Mouse (Mus musculus) adrenal gland, postnatal 36 days (tissue): ENCODE data around the gene A730061H03Rik. TPM values are rescaled to one million over a fixed set of nuclear protein-coding genes. Genes with fewer than 3 reads are reported as not detected.

Source experiments
- total RNA-seq, 2 experiments: library from RNA; stranded (reverse); gene quantifications; 2 replicates each; pipeline ENCODE4 v1.2.3; 2021

The A730061H03Rik gene
- total RNA-seq, 2 experiments from 2014 or later, result 1.0 TPM; not detected in 1

Other genes starting within 250 kb of the A730061H03Rik start
- 10 to 100 TPM; 90.2 to 91.6 TPM for gene Dhrs4, start 81.6 kb downstream of the A730061H03Rik start, total RNA-seq
- gene Carmil3, start 69.8 kb downstream of the A730061H03Rik start, total RNA-seq, result 1 to 10 TPM; 3.6 to 4.6 TPM
- gene Cpne6, start 50.0 kb downstream of the A730061H03Rik start, total RNA-seq, result not detected
- not detected for gene Nrl, start 35.4 kb downstream of the A730061H03Rik start, total RNA-seq
- gene Pck2, start 20.1 kb downstream of the A730061H03Rik start, total RNA-seq, result 10 to 100 TPM; 29.4 to 39.9 TPM
- 100 to 1,000 TPM; 110 to 139 TPM for gene Dcaf11, start 400 bp downstream of the A730061H03Rik start, total RNA-seq
- gene Fitm1, start 15.2 kb upstream of the A730061H03Rik start, total RNA-seq, result 1 to 10 TPM in 1 of 2 experiments, under 1 TPM in 1; 0.63 to 1.5 TPM
- gene Psme1, start 17.7 kb upstream of the A730061H03Rik start, total RNA-seq, result 100 to 1,000 TPM; 203 to 361 TPM
- 10 to 100 TPM; 28.0 to 45.9 TPM for gene Emc9, start 24.9 kb upstream of the A730061H03Rik start, total RNA-seq
- gene Psme2, start 30.7 kb upstream of the A730061H03Rik start, total RNA-seq, result 100 to 1,000 TPM; 311 to 396 TPM
- 10 to 100 TPM; 33.7 to 33.9 TPM for gene Rnf31, start 31.3 kb upstream of the A730061H03Rik start, total RNA-seq
- 10 to 100 TPM; 30.3 to 30.6 TPM for gene Irf9, start 43.2 kb upstream of the A730061H03Rik start, total RNA-seq
- gene Rec8, start 57.6 kb upstream of the A730061H03Rik start, total RNA-seq, result 1 to 10 TPM; 5.8 to 6.6 TPM
- 100 to 1,000 TPM; 112 to 157 TPM for gene Ipo4, start 75.6 kb upstream of the A730061H03Rik start, total RNA-seq
- gene Gm49378, start 77.5 kb upstream of the A730061H03Rik start, total RNA-seq, result not detected
- 10 to 100 TPM; 83.2 to 98.1 TPM for gene Tm9sf1, start 83.4 kb upstream of the A730061H03Rik start, total RNA-seq
- 1 to 10 TPM; 1.6 to 1.7 TPM for gene Tssk4, start 89.8 kb upstream of the A730061H03Rik start, total RNA-seq
- 10 to 100 TPM; 43.6 to 76.9 TPM for gene Mdp1, start 100.1 kb upstream of the A730061H03Rik start, total RNA-seq
- 10 to 100 TPM; 26.6 to 28.9 TPM for gene Gmpr2, start 111.5 kb upstream of the A730061H03Rik start, total RNA-seq
- 100 to 1,000 TPM; 335 to 393 TPM for gene Nedd8, start 111.7 kb upstream of the A730061H03Rik start, total RNA-seq
- gene Tinf2, start 121.4 kb upstream of the A730061H03Rik start, total RNA-seq, result 10 to 100 TPM; 30.8 to 35.6 TPM
- gene Tgm1, start 153.5 kb upstream of the A730061H03Rik start, total RNA-seq, result under 1 TPM; 0.26 TPM
- 10 to 100 TPM; 17.2 to 25.1 TPM for gene Rabggta, start 161.9 kb upstream of the A730061H03Rik start, total RNA-seq
- 10 to 100 TPM; 72.7 to 73.2 TPM for gene Dhrs1, start 185.3 kb upstream of the A730061H03Rik start, total RNA-seq
- gene Nop9, start 185.3 kb upstream of the A730061H03Rik start, total RNA-seq, result 10 to 100 TPM; 17.3 to 20.7 TPM
- gene Cideb, start 198.1 kb upstream of the A730061H03Rik start, total RNA-seq, result 1 to 10 TPM in 1 of 2 experiments, under 1 TPM in 1; 0.93 to 1.3 TPM
- not detected for gene Ltb4r2, start 201.0 kb upstream of the A730061H03Rik start, total RNA-seq
- gene Ltb4r1, start 205.6 kb upstream of the A730061H03Rik start, total RNA-seq, result under 1 TPM; 0.66 to 0.79 TPM
- gene Adcy4, start 223.7 kb upstream of the A730061H03Rik start, total RNA-seq, result 10 to 100 TPM in 1 of 2 experiments, 1 to 10 TPM in 1; 6.7 to 13.8 TPM
- gene Ripk3, start 228.5 kb upstream of the A730061H03Rik start, total RNA-seq, result 1 to 10 TPM; 4.5 to 5.3 TPM